Mouse (Mus musculus) erythroblast, embryonic 14.5 days (primary cell): ENCODE measurements around the gene Ano4. TPM values are rescaled to one million over a fixed set of nuclear protein-coding genes. Genes with fewer than 3 reads are reported as not detected.

ENCODE experiments used
- H3K27me3 ChIP-seq: 2 replicates; pipeline ENCODE4 v1.6.1; 2012; ENCODE audit warnings: inconsistent platforms; ENCODE audit not compliant: control insufficient read depth
- H3K36me3 ChIP-seq: 2 replicates; pipeline ENCODE4 v1.6.1; 2012; ENCODE audit warnings: mild to moderate bottlenecking, inconsistent platforms; ENCODE audit not compliant: control insufficient read depth
- H3K4me1 ChIP-seq: 2 replicates; pipeline ENCODE4 v1.6.1; 2012; ENCODE audit warnings: inconsistent platforms; ENCODE audit not compliant: control insufficient read depth
- H3K4me3 ChIP-seq: replicated peaks from 2 replicates; pipeline ENCODE3; 2012; ENCODE audit warnings: moderate library complexity, mild to moderate bottlenecking, inconsistent platforms
- H3K9me3 ChIP-seq: 2 replicates; pipeline ENCODE4 v1.6.1; 2012; ENCODE audit warnings: low read length, inconsistent platforms, mixed read lengths; ENCODE audit not compliant: control insufficient read depth
- GATA1 ChIP-seq: IDR thresholded peaks from 2 replicates; pipeline ENCODE4 v1.6.1; 2012; ENCODE audit warnings: low read length, inconsistent platforms, mixed read lengths
- TAL1 ChIP-seq: IDR thresholded peaks from 3 replicates; pipeline ENCODE4 v1.6.1; 2012; ENCODE audit warnings: low read length, inconsistent platforms, mixed read lengths
- polyA plus RNA-seq: library from polyadenylated mRNA; stranded (reverse); fragments of >175 nt; gene quantifications from 2 replicates; pipeline ENCODE4 v1.2.3, GENCODE M21; 2012

Gene Ano4
- polyA plus RNA-seq, 1 experiment: not detected

DNA sequence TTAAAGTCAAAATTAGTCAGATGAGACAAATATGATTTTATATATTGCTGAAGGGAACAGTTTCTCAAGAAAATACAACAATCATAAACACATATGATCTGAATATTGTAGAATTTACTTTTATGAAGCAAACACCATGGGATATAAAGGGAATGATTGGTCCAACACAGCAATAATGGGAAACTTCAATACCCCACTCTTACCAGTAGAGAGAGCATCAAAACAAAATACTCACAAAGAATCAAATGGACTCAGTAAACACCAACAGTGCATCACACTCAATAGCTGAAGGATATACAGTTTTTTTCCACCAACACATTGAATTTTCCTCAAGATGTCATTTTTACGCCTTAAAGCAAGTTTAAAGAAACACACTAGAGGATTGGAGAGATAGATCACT is 300.4 kb downstream of the Ano4 start:
- TF ChIP-seq TAL1 (no peak), GATA1 (no peak)
- Histone ChIP-seq H3K36me3 (no peaks in the 10 kb centered on the region), H3K4me3 (no peak overlapping the region), H3K9me3 (no peaks in the 10 kb centered on the region), H3K4me1 (no peaks in the 10 kb centered on the region), H3K27me3 (no peaks in the 10 kb centered on the region)

GRCm38 (mm10) chr10:89018926-89019325 is 325.6 kb downstream of the Ano4 start:
- no peaks in the 10 kb centered on the region for H3K27me3 ChIP-seq
- TF ChIP-seq TAL1: no peak
- TF ChIP-seq GATA1: no peak
- no peaks in the 10 kb centered on the region for H3K4me1 ChIP-seq

DNA sequence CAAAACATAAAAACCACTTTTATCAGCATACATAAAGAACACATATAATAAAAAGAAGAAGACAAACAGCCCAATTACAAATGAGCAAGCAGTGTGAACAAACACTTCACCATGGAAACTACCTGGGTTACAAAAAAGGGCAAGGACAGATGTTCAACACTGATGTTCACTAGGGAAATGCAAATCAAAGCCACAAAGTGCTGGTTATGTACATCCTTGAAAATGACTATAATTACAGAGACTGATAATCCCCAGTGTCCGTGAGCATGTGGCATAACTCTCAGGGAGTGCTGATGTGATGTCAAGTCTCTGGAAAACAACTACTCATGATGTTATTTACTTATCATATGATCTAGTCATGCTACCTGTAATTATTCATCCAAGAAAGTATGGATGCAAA is 336.3 kb downstream of the Ano4 start:
- Histone ChIP-seq H3K27me3 (no peaks in the 10 kb centered on the region), H3K4me1 (no peaks in the 10 kb centered on the region), H3K36me3 (no peaks in the 10 kb centered on the region), H3K9me3 (no peaks in the 10 kb centered on the region), H3K4me3 (no peak overlapping the region)
- no peak for TF ChIP-seq GATA1
- TF ChIP-seq TAL1: no peak

More at GRCm38 (mm10) chr10:89018926-89019325, 325.6 kb downstream of the Ano4 start:
- peaks cover 2% of the 10 kb centered on the region; the same call in 1 of the 2 replicates for H3K9me3 ChIP-seq
- no peaks in the 10 kb centered on the region for H3K36me3 ChIP-seq
- H3K4me3 ChIP-seq: no peak overlapping the region

DNA sequence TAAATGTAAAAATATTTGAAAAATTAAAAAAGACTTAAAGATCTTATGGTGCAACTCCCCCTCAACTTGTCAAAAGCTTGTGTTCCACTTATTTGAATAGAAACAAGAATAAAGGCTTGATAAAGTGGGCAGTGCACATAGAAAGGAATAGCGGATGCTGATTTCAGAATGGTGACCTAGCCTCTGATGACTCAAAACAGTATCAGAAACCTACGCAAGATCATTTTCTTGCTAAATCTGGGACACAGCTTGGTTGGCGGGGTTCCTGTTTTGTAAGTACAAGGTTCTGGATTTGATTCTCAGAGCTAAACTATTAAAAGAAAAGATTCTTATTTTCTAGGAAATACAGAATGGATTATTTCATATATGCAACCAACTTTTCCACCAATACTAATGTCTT is 340.0 kb downstream of the Ano4 start:
- no peak for TF ChIP-seq GATA1
- TF ChIP-seq TAL1: no peak

GRCm38 (mm10) chr10:88986925-88987324 is 357.6 kb downstream of the Ano4 start:
- H3K9me3 ChIP-seq: no peaks in the 10 kb centered on the region
- no peak overlapping the region for H3K4me3 ChIP-seq
- no peaks in the 10 kb centered on the region for H3K4me1 ChIP-seq
- H3K27me3 ChIP-seq: no peaks in the 10 kb centered on the region
- no peaks in the 10 kb centered on the region for H3K36me3 ChIP-seq
- TF ChIP-seq GATA1: no peak
- no peak for TF ChIP-seq TAL1

More for the DNA sequence above, 340.0 kb downstream of the Ano4 start:
- H3K27me3 ChIP-seq: no peaks in the 10 kb centered on the region
- no peak overlapping the region for H3K4me3 ChIP-seq
- no peaks in the 10 kb centered on the region for H3K4me1 ChIP-seq
- no peaks in the 10 kb centered on the region for H3K9me3 ChIP-seq
- H3K36me3 ChIP-seq: no peaks in the 10 kb centered on the region

DNA sequence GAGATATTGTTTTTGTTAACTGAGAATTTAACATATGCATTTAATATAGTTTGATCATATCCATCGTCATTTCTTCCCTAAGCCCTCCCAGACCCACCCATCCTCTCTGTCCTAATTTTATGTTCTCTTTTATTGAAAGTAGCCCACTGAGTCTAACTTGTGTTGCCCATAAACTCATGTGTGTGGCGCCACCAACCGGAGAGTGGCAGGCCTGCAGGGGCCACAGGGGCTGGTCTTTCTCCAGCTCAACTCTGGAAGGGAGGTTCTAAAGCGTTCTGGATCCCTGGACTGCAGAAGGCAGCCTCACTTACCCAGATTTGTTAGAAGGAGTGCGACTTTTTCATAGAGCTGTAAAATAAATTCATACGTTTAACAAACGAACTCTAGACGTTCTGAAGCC is 361.1 kb downstream of the Ano4 start:
- TF ChIP-seq TAL1: no peak
- TF ChIP-seq GATA1: no peak
- Histone ChIP-seq H3K9me3 (no peaks in the 10 kb centered on the region), H3K4me1 (no peaks in the 10 kb centered on the region), H3K4me3 (no peak overlapping the region), H3K27me3 (no peaks in the 10 kb centered on the region), H3K36me3 (no peaks in the 10 kb centered on the region)

DNA sequence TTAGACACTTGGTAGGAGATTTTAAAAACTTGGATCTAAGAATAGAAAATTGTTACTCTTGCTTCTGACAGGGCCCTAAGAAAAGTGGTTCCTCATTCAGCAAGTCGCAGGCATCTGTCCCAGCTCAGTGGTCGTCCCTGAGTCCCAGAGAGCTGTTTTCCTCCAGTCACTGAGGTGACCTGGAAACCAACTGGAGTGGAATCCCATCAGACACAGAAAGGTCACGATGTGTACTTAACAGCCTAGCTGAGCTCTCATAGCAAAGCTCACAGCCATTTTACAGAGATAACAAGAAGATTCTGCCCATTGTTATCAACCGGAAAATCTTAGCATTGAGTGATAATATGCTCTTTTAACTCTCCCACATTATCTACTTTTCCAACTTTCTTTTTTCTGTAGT is 365.1 kb downstream of the Ano4 start:
- no peaks in the 10 kb centered on the region for H3K36me3 ChIP-seq
- H3K4me1 ChIP-seq: no peaks in the 10 kb centered on the region
- no peak for TF ChIP-seq GATA1
- no peak for TF ChIP-seq TAL1
- H3K9me3 ChIP-seq: no peaks in the 10 kb centered on the region
- H3K27me3 ChIP-seq: no peaks in the 10 kb centered on the region
- no peak overlapping the region for H3K4me3 ChIP-seq

DNA sequence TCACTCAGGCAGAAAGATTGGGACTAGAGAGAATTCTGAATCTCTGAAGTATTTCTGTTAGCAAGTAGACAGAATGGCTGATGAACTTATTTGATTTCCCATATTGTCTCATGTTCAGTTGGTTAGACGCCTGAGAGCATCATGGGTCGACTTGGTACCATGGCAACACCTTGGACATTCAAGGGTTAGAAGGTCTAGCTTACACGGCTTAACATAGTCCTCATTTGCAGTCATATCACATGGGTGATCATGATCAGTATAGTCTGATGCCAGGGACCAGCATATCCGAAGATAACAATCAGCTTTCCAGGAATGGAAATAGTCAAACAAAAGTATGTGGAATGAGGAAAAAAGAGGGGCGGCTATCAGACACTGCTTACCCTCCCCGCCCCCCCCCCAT is 365.6 kb downstream of the Ano4 start:
- H3K9me3 ChIP-seq: no peaks in the 10 kb centered on the region
- H3K27me3 ChIP-seq: no peaks in the 10 kb centered on the region
- H3K4me1 ChIP-seq: no peaks in the 10 kb centered on the region
- H3K36me3 ChIP-seq: no peaks in the 10 kb centered on the region
- H3K4me3 ChIP-seq: no peak overlapping the region
- TF ChIP-seq GATA1 (no peak), TAL1 (no peak)

DNA sequence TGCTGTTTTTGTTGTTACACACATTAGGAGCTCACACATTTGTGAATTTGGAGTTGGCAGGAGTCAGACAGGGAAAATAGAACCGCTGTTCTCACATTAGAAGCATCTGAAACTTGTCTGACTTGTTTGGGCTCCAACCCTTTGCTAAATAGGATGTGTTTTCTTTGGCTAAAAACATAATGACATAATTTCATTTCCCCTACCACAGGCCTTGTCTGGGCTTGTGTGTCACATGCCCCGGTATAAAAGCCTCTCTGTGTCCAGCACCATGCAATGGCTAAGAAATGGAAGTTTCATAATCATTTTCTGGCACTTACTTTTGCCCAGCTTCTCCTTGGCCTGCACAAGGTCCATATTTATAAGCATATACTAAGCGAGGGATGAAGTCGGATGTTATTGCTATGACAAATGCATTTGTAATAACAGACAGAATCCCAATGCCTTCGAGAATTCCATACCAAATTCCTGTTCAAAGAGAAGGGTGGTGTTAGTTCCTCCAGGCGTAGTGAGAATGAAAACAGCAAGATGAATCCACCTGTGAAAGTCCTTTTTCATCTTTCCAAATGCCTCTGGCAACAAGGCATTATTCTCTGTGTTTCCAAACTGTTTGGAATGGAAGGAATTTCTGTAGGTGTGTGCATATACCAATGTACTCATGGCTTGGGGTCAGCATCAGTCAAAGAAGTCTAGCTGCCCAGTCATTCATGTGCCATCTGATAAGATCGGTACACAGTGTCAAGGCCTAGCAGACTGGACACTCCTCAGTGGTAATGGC is 373.4 kb downstream of the Ano4 start:
- Histone ChIP-seq H3K27me3 (no peaks in the 10 kb centered on the region), H3K36me3 (no peaks in the 10 kb centered on the region), H3K4me3 (no peak overlapping the region), H3K4me1 (no peaks in the 10 kb centered on the region), H3K9me3 (no peaks in the 10 kb centered on the region)
- TF ChIP-seq GATA1: no peak
- no peak for TF ChIP-seq TAL1
